ENCODE assay signal across 28 mouse cellular contexts in genomic region chr6:85927476-85928464, GRCm38 (mm10). TPM values are rescaled to one million over a fixed set of nuclear protein-coding genes. Genes with fewer than 3 reads are reported as not detected.
DNase-seq lines count a peak whose midpoint lies in the region; ATAC-seq and TF ChIP-seq lines count a peak whose summit lies in the region.
"Had no signal": no experiment of that assay in that cellular context is flagged by ENCODE, and none has a peak within 500 bp of the region (broad histone marks: within the 10 kb centered on the region; RNA-seq: fewer than 3 reads in every experiment).

No protein-coding gene starts in this region.

- no peaks in the 10 kb centered on the region for H3K27me3 ChIP-seq in liver, embryonic 16.5 days (ENCODE audit: control insufficient read depth, insufficient read depth, low read depth, low read length)
- H3K27me3 ChIP-seq: hindbrain, embryonic 13.5 days; limb, embryonic 12.5 days; megakaryocyte, embryonic 14.5 days; midbrain, embryonic 15.5 days; neural tube, embryonic 15.5 days had no signal

- no peak for TF ChIP-seq POLR2A in lung, adult 2 months (IDR thresholded peaks at IDR 0.05; ENCODE audit: borderline replicate concordance, extremely low read depth, low read depth, low read length)

- H3K4me1 ChIP-seq in liver, embryonic 16.5 days (ENCODE audit: control insufficient read depth, low read depth, low read length), result no peaks in the 10 kb centered on the region
- no peaks in the 10 kb centered on the region for H3K4me1 ChIP-seq in lung, adult 2 months (ENCODE audit: control insufficient read depth, insufficient read depth, low read length)
- H3K4me1 ChIP-seq: forebrain, embryonic 10.5 days; hindbrain, embryonic 13.5 days; limb, embryonic 12.5 days; midbrain, embryonic 15.5 days; neural tube, embryonic 15.5 days had no signal

- H3K36me3 ChIP-seq in liver, embryonic 16.5 days (ENCODE audit: control insufficient read depth, insufficient read depth), result peaks cover 2% of the 10 kb centered on the region; the same call in 1 of the 2 replicates

- H3K4me2 ChIP-seq in liver, embryonic 16.5 days (ENCODE audit: low read depth, low read length), result no peak overlapping the region
- H3K4me2 ChIP-seq: hindbrain, embryonic 13.5 days; limb, embryonic 12.5 days; midbrain, embryonic 15.5 days; neural tube, embryonic 15.5 days had no signal

- no peak for DNase-seq in liver
- DNase-seq in kidney, adult 9 months, result peak; percentile 91
- peak; percentile 74 for DNase-seq in kidney, postnatal 14 days
- peak; percentile 71 for DNase-seq in yolk sac, embryonic 10.5 days (ENCODE audit: low spot score)
- no peak for DNase-seq in lung, postnatal 4 days
- DNase-seq in lung, adult 2 months, result no peak
- DNase-seq: adrenal gland, adult 8-10 months; cerebellum, adult 18-20 months; cerebellum, postnatal 14 days; forebrain, postnatal 0 days; gastrocnemius, postnatal 36 days; layer of hippocampus, postnatal 36 days; lung, adult 18-20 months; lung, postnatal 14 days; right cerebral cortex, adult 18-20 months had no signal

- no peak overlapping the region for H3K4me3 ChIP-seq in liver, embryonic 16.5 days (ENCODE audit: low read depth, low read length)
- H3K4me3 ChIP-seq in lung, adult 2 months (replicated peaks; ENCODE audit: extremely low read depth, low read depth, low read length), result no peak overlapping the region
- H3K4me3 ChIP-seq: forebrain, embryonic 10.5 days; hindbrain, embryonic 13.5 days; layer of hippocampus, adult 2 months; limb, embryonic 12.5 days; megakaryocyte, embryonic 14.5 days; midbrain, embryonic 15.5 days; myocyte; neural tube, embryonic 15.5 days had no signal

- WGBS in liver, embryonic 16.5 days (ENCODE audit: insufficient replicate concordance), result 74% methylated on average over 9 of the region's 9 CpGs
- WGBS in lung, adult 2 months, result 73% methylated on average over 9 of the region's 9 CpGs

- no peak overlapping the region for H3K9ac ChIP-seq in liver, embryonic 16.5 days (ENCODE audit: low read depth, low read length)
- H3K9ac ChIP-seq: forebrain, postnatal 0 days; hindbrain, embryonic 13.5 days; limb, embryonic 12.5 days; midbrain, embryonic 15.5 days; neural tube, embryonic 15.5 days had no signal

- H3K9me3 ChIP-seq in liver, embryonic 16.5 days (replicated peaks; ENCODE audit: control insufficient read depth, low read length), result no peaks in the 10 kb centered on the region
- H3K9me3 ChIP-seq: forebrain, embryonic 10.5 days; hindbrain, embryonic 13.5 days; limb, embryonic 12.5 days; megakaryocyte, embryonic 14.5 days; midbrain, embryonic 15.5 days; neural tube, embryonic 15.5 days had no signal

- H3K27ac ChIP-seq in liver, embryonic 16.5 days (ENCODE audit: low read length), result peak overlapping the region; percentile 75
- H3K27ac ChIP-seq: forebrain, embryonic 10.5 days; hindbrain, embryonic 13.5 days; layer of hippocampus, adult 2 months; limb, embryonic 12.5 days; midbrain, embryonic 15.5 days; neural tube, embryonic 15.5 days had no signal

- no peak for TF ChIP-seq CTCF in lung, adult 2 months (IDR thresholded peaks at IDR 0.05; ENCODE audit: insufficient read depth, low read length)

- peak; percentile 55; the same call in 1 of the 2 replicates for ATAC-seq in liver, embryonic 16.5 days (ENCODE audit: low read depth)
- ATAC-seq: activated CD4-positive, CD25-positive, alpha-beta regulatory T cell, adult 4 months; forebrain, postnatal 0 days; midbrain, embryonic 15.5 days had no signal

RNA-seq across cellular contexts. Expression of gene Nat8f1, which starts 12.3 kb away (rescaled TPM):
- polyA plus RNA-seq in liver, embryonic 16.5 days (2015; fragmentation: Nextera tagmentation; extraction: Ambion mirVana), result 19.1 and 20.5 TPM in 2 replicates
- 5.4 and 7.5 TPM in 2 replicates for polyA plus RNA-seq in lung, adult 2 months (2012; rRNA removed)

RNA-seq across cellular contexts. Expression of gene Tprkb, which starts 16.1 kb away (rescaled TPM):
- 17.2 and 19.1 TPM in 2 replicates for polyA plus RNA-seq in liver, embryonic 16.5 days (2015; fragmentation: Nextera tagmentation; extraction: Ambion mirVana)
- polyA plus RNA-seq in lung, adult 2 months (2012; rRNA removed), result 8.1 and 15.2 TPM in 2 replicates

RNA-seq across cellular contexts. Expression of gene Nat8f4, which starts 23.1 kb away (rescaled TPM):
- polyA plus RNA-seq in liver, embryonic 16.5 days (2015; fragmentation: Nextera tagmentation; extraction: Ambion mirVana), result 1.7 and 2.0 TPM in 2 replicates
- polyA plus RNA-seq in lung, adult 2 months (2012; rRNA removed), result 1.3 and 1.9 TPM in 2 replicates

RNA-seq across cellular contexts. Expression of gene Dusp11, which starts 33.7 kb away (rescaled TPM):
- 20.7 and 28.1 TPM in 2 replicates for polyA plus RNA-seq in liver, embryonic 16.5 days (2015; fragmentation: Nextera tagmentation; extraction: Ambion mirVana)
- polyA plus RNA-seq in lung, adult 2 months (2012; rRNA removed), result 32.6 and 34.7 TPM in 2 replicates

RNA-seq across cellular contexts. Expression of gene Nat8f2, which starts 58.8 kb away (rescaled TPM):
- polyA plus RNA-seq in liver, embryonic 16.5 days (2015; fragmentation: Nextera tagmentation; extraction: Ambion mirVana), result not detected in 2 replicates
- polyA plus RNA-seq in lung, adult 2 months (2012; rRNA removed), result 0.03 and 0.11 TPM in 2 replicates
- polyA plus RNA-seq: activated CD4-positive, CD25-positive, alpha-beta regulatory T cell, adult 4 months; C2C12; embryonic facial prominence, embryonic 11.5 days; forebrain, embryonic 10.5 days; forebrain, postnatal 0 days; heart, embryonic 14.5 days; hindbrain, embryonic 13.5 days; limb, embryonic 12.5 days; midbrain, embryonic 15.5 days; myocyte; neural tube, embryonic 15.5 days had no signal

Comparison
In these comparisons a context has a peak if more than half of its experiments do, and no peak if none do; other contexts are left out.
1. DNase-seq: peak in kidney, adult 9 months (single experiment), kidney, postnatal 14 days (single experiment) and yolk sac, embryonic 10.5 days (single experiment); none in liver (single experiment), lung, postnatal 4 days (0 of 2) and lung, adult 2 months (single experiment).